Mouse (Mus musculus): ENCODE results near the gene Camk2n1. TPM values are rescaled to one million over a fixed set of nuclear protein-coding genes. Genes with fewer than 3 reads are reported as not detected.
"Not testable (repeated sequence)": the region's sequence is repeated elsewhere in the genome, so short reads cannot be mapped to it uniquely, and the experiment has no call there.

Gene Camk2n1
- polyA plus RNA-seq, 1 experiment from 2014 or later = 2.6 TPM

- no peaks in the 10 kb centered on the region for H3K36me3 ChIP-seq (ENCODE audit: insufficient read depth)
- ATAC-seq (ENCODE audit: insufficient read depth) (no peak), DNase-seq (no peak)
- no peak overlapping the region for H3K4me3 ChIP-seq (ENCODE audit: low read depth, low read length)
- no peak for TF ChIP-seq CTCF (IDR thresholded peaks at IDR 0.05; ENCODE audit: low read depth)
- no peak overlapping the region for H3K9ac ChIP-seq
- no peak overlapping the region for H3K4me2 ChIP-seq
- WGBS = 66% methylated on average over 3 of the region's 3 CpGs
- 0 out of 2 replicates have a peak, but pooled peaks cover 1% of the 10 kb centered on the region for H3K27me3 ChIP-seq (ENCODE audit: insufficient read depth, low read length)
- no peak overlapping the region for H3K27ac ChIP-seq (ENCODE audit: low read depth)
- no peaks in the 10 kb centered on the region for H3K9me3 ChIP-seq (ENCODE audit: low read depth, low read length)
- peaks cover 4% of the 10 kb centered on the region; the same call in 1 of the 2 replicates for H3K4me1 ChIP-seq (ENCODE audit: insufficient read depth)
Measured at GRCm38 (mm10) chr4:138415991-138416390, 38.1 kb upstream of the Camk2n1 start.

- 60% methylated on average over 5 of the region's 5 CpGs for WGBS
- H3K4me1 ChIP-seq (ENCODE audit: insufficient read depth) = peaks cover 4% of the 10 kb centered on the region; the same call in 1 of the 2 replicates
- no peak overlapping the region for H3K4me3 ChIP-seq (ENCODE audit: low read depth, low read length)
- no peak for TF ChIP-seq CTCF (IDR thresholded peaks at IDR 0.05; ENCODE audit: low read depth)
- no peaks in the 10 kb centered on the region for H3K9me3 ChIP-seq (ENCODE audit: low read depth, low read length)
- ATAC-seq (ENCODE audit: insufficient read depth) (no peak), DNase-seq (no peak)
- H3K27me3 ChIP-seq (ENCODE audit: insufficient read depth, low read length) = no peaks in the 10 kb centered on the region
- no peaks in the 10 kb centered on the region for H3K36me3 ChIP-seq (ENCODE audit: insufficient read depth)
- no peak overlapping the region for H3K27ac ChIP-seq (ENCODE audit: low read depth)
- no peak overlapping the region for H3K9ac ChIP-seq
- no peak overlapping the region for H3K4me2 ChIP-seq
Measured at GRCm38 (mm10) chr4:138416414-138416813, 37.7 kb upstream of the Camk2n1 start.

DNA sequence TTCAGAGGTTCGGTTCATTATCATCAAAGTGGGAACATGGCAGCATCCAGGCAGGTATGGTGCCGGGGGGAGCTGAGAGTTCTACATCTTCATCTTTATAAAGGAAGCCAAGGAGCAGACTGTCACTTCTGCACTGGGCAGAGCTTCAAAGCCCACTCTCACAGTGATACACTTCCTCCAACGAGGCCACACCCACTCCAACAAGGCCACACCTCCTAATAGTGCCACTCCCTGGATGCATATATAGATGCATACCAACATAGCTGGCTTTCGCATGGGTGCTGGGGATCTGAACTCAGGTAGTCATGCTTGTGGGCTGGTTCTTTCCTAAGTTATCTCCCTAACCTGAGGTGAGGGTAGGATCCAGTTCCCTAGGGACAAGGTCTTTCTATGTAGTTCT lies 36.2 kb upstream of the Camk2n1 start:
- H3K9ac ChIP-seq = no peak overlapping the region
- DNase-seq (no peak), ATAC-seq (ENCODE audit: insufficient read depth) (no peak)
- no peak overlapping the region for H3K27ac ChIP-seq (ENCODE audit: low read depth)
- TF ChIP-seq CTCF (IDR thresholded peaks at IDR 0.05; ENCODE audit: low read depth) = no peak
- H3K4me2 ChIP-seq = no peak overlapping the region
- no peak overlapping the region for H3K4me3 ChIP-seq (ENCODE audit: low read depth, low read length)
- H3K9me3 ChIP-seq (ENCODE audit: low read depth, low read length) = no peaks in the 10 kb centered on the region
- H3K36me3 ChIP-seq (ENCODE audit: insufficient read depth) = no peaks in the 10 kb centered on the region
- H3K4me1 ChIP-seq (ENCODE audit: insufficient read depth) = peaks cover 4% of the 10 kb centered on the region; the same call in 1 of the 2 replicates
- no peaks in the 10 kb centered on the region for H3K27me3 ChIP-seq (ENCODE audit: insufficient read depth, low read length)
- WGBS = 77% methylated on average over 4 of the region's 4 CpGs

DNA sequence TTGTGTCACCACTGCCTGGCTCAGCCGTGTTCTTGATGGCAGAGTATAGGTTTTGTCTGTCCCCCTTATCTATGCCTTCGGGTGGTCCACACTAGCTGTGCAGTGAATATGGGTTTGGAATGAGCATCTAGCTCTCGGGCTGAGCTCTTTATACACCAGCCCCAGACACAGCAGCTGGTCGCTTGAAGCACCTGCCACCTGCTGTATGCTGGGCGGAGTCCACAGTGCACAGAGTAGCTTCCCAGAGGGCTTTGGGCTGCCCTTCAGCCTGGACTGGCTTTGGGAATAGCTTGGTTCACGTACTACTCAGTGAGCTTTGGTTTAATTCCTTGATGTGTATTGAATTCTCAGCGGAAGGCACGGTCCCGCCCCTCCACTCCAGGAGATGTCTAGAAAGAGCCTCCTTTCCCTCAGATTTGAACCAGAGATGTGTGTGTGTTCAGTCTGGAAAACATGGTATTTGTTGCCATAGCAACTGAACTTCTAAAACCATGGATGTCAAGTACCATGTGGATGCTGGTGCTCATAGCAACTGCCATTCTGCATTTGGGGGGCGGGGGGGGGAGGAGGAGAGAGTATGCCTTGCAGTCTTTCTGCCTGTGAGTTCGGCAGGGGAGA lies 35.7 kb upstream of the Camk2n1 start:
- WGBS = 46% methylated on average over 10 of the region's 11 CpGs
- Histone ChIP-seq H3K4me2 (no peak overlapping the region), H3K36me3 (ENCODE audit: insufficient read depth) (no peaks in the 10 kb centered on the region), H3K27me3 (ENCODE audit: insufficient read depth, low read length) (no peaks in the 10 kb centered on the region), H3K4me3 (ENCODE audit: low read depth, low read length) (no peak overlapping the region), H3K27ac (ENCODE audit: low read depth) (no peak overlapping the region), H3K4me1 (ENCODE audit: insufficient read depth) (peaks cover 4% of the 10 kb centered on the region; the same call in 1 of the 2 replicates), H3K9ac (no peak overlapping the region), H3K9me3 (ENCODE audit: low read depth, low read length) (no peaks in the 10 kb centered on the region)
- no peak for DNase-seq
- ATAC-seq (ENCODE audit: insufficient read depth) = no peak
- no peak for TF ChIP-seq CTCF (IDR thresholded peaks at IDR 0.05; ENCODE audit: low read depth)

DNA sequence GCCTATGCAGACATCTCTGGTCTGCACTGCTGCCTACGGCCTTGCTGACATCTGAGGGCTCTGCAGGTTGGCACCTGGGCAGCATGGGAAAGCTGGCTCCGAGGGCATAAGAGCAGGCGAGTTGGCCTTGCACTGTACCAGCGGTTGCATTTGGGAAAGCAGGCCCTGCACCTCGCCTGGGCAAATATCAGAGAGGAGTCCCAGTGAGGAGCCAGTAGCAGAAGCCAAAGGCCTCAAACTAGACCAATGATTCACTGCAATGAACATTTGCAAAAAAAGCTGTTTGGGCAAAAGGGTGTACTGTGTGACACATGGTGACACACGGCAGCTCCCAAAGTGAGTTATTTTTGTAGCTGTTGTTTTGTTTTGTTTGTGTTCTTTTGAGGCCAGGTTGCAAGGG lies 29.1 kb upstream of the Camk2n1 start:
- WGBS = 68% methylated on average over 6 of the region's 6 CpGs
- Histone ChIP-seq H3K27me3 (ENCODE audit: insufficient read depth, low read length) (no peaks in the 10 kb centered on the region), H3K4me1 (ENCODE audit: insufficient read depth) (no peaks in the 10 kb centered on the region), H3K4me3 (ENCODE audit: low read depth, low read length) (no peak overlapping the region), H3K4me2 (no peak overlapping the region), H3K9ac (no peak overlapping the region), H3K9me3 (ENCODE audit: low read depth, low read length) (no peaks in the 10 kb centered on the region), H3K36me3 (ENCODE audit: insufficient read depth) (no peaks in the 10 kb centered on the region), H3K27ac (ENCODE audit: low read depth) (no peak overlapping the region)
- no peak for ATAC-seq (ENCODE audit: insufficient read depth)
- TF ChIP-seq CTCF (IDR thresholded peaks at IDR 0.05; ENCODE audit: low read depth) = no peak
- DNase-seq = no peak

- ATAC-seq (ENCODE audit: insufficient read depth); DNase-seq; H3K4me1 ChIP-seq (ENCODE audit: insufficient read depth); H3K36me3 ChIP-seq (ENCODE audit: insufficient read depth); H3K9me3 ChIP-seq (ENCODE audit: low read depth, low read length); H3K27ac ChIP-seq (ENCODE audit: low read depth); H3K4me3 ChIP-seq (ENCODE audit: low read depth, low read length); H3K27me3 ChIP-seq (ENCODE audit: insufficient read depth, low read length); H3K9ac ChIP-seq; H3K4me2 ChIP-seq: not testable (repeated sequence)
- 87% methylated on average over 14 of the region's 14 CpGs for WGBS
Measured at GRCm38 (mm10) chr4:138425604-138426003, 28.5 kb upstream of the Camk2n1 start.

GRCm38 (mm10) chr4:138426778-138427705 lies 27.1 kb upstream of the Camk2n1 start:
- H3K4me3 ChIP-seq (ENCODE audit: low read depth, low read length) = no peak overlapping the region
- no peak overlapping the region for H3K9ac ChIP-seq
- 36% methylated on average over 22 of the region's 22 CpGs for WGBS
- no peaks in the 10 kb centered on the region for H3K36me3 ChIP-seq (ENCODE audit: insufficient read depth)
- H3K27ac ChIP-seq (ENCODE audit: low read depth) = no peak overlapping the region
- H3K9me3 ChIP-seq (ENCODE audit: low read depth, low read length) = no peaks in the 10 kb centered on the region
- no peaks in the 10 kb centered on the region for H3K4me1 ChIP-seq (ENCODE audit: insufficient read depth)
- ATAC-seq (ENCODE audit: insufficient read depth) (peak; percentile 60; the same call in 1 of the 2 replicates), DNase-seq (peak; percentile 91)
- TF ChIP-seq CTCF (IDR thresholded peaks at IDR 0.05; ENCODE audit: low read depth) = peak; percentile 92
- no peaks in the 10 kb centered on the region for H3K27me3 ChIP-seq (ENCODE audit: insufficient read depth, low read length)
- peak overlapping the region; percentile 35; the same call in 1 of the 2 replicates for H3K4me2 ChIP-seq
